Mouse (Mus musculus) midbrain, postnatal 0 days (tissue): ENCODE measurements around the gene Arid5a. TPM values are rescaled to one million over a fixed set of nuclear protein-coding genes. Genes with fewer than 3 reads are reported as not detected.
A peak's percentile ranks its signal among the peaks of the same experiment; 100 is the strongest.

Source experiments
- ATAC-seq: fragments of 200-750 bp; cut with Nextera tagmentation; 2 replicates; pipeline ENCODE4 v1.8.0; 2017; ENCODE audit warnings: moderate number of reproducible peaks, mild to moderate bottlenecking, moderate TSS enrichment, moderate library complexity; ENCODE audit not compliant: low FRiP score
- DNase-seq: peaks from one replicate; pipeline ENCODE4 v3.0.0-alpha.2; 2015; ENCODE audit warnings: low spot score
- H3K27ac ChIP-seq: fragments of 300-500 bp; sonication (generic); 2 replicates; pipeline ENCODE4 v1.5.1; 2014; ENCODE audit warnings: low read depth, mild to moderate bottlenecking, low read length, mixed read lengths
- H3K27me3 ChIP-seq: fragments of 300-500 bp; sonication (generic); 2 replicates; pipeline ENCODE4 v1.6.1; 2014; ENCODE audit warnings: low read length, control low read depth, mixed read lengths; ENCODE audit not compliant: insufficient read depth
- H3K36me3 ChIP-seq: fragments of 300-500 bp; sonication (generic); 2 replicates; pipeline ENCODE4 v1.6.1; 2014; ENCODE audit warnings: low read length, control low read depth, mixed read lengths; ENCODE audit not compliant: insufficient read depth
- H3K4me1 ChIP-seq: fragments of 300-500 bp; sonication (generic); 2 replicates; pipeline ENCODE4 v1.6.1; 2014; ENCODE audit warnings: mild to moderate bottlenecking, control low read depth, antibody characterized with exemption, low read length, mixed read lengths; ENCODE audit not compliant: insufficient read depth
- H3K4me2 ChIP-seq: fragments of 300-500 bp; sonication (generic); 2 replicates; pipeline ENCODE4 v1.6.1; 2014; ENCODE audit warnings: low read depth, mild to moderate bottlenecking, low read length, mixed read lengths; ENCODE audit not compliant: poor library complexity, severe bottlenecking
- H3K4me3 ChIP-seq: fragments of 300-500 bp; sonication (generic); 2 replicates; pipeline ENCODE4 v1.5.1; 2014; ENCODE audit warnings: low read depth, mild to moderate bottlenecking, low read length, moderate library complexity
- H3K9ac ChIP-seq: fragments of 300-500 bp; sonication (generic); replicated peaks from 2 replicates; pipeline ENCODE4 v1.6.1; 2014; ENCODE audit warnings: mild to moderate bottlenecking, low read length, moderate library complexity, mixed read lengths; ENCODE audit not compliant: poor library complexity, severe bottlenecking
- H3K9me3 ChIP-seq: fragments of 300-500 bp; sonication (generic); 2 replicates; pipeline ENCODE4 v1.6.1; 2016; ENCODE audit warnings: low read length, control low read depth
- CTCF ChIP-seq: IDR thresholded peaks from 2 replicates; pipeline ENCODE4 v1.5.1; 2016; ENCODE audit warnings: antibody characterized with exemption, mild to moderate bottlenecking
- WGBS: fragments of 180-500 bp; shearing (Covaris S2); extraction: QIAGEN DNeasy Blood & Tissue Kit; methylation state at CpG from one replicate; pipeline ENCODE4 v1.1.7; 2014; 5-methylcytosine and 5-hydroxymethylcytosine counted together
- polyA plus RNA-seq: library from polyadenylated mRNA; unstranded; fragments of >200 nt; fragmentation: Nextera tagmentation; extraction: Ambion mirVana; gene quantifications from 2 replicates; pipeline ENCODE4 v1.2.1, GENCODE M21; 2015
- total RNA-seq: library from RNA; depleted of rRNA; stranded (reverse); fragments of >200 nt; gene quantifications from 2 replicates; pipeline ENCODE4 v1.2.3, GENCODE M21; 2014

Arid5a gene
- total and polyA plus RNA-seq, 2 experiments from 2014 or later, result 3.4 to 5.4 TPM

- DNase-seq (no peak), ATAC-seq (no peak)
- H3K4me2 ChIP-seq, result no peak overlapping the region
- no peak overlapping the region for H3K27ac ChIP-seq
- 82% methylated on average over 5 of the region's 5 CpGs for WGBS
- H3K9ac ChIP-seq, result no peak overlapping the region
- H3K4me1 ChIP-seq, result no peaks in the 10 kb centered on the region
- no peaks in the 10 kb centered on the region for H3K36me3 ChIP-seq
- TF ChIP-seq CTCF, result no peak
- H3K4me3 ChIP-seq, result no peak overlapping the region
- H3K27me3 ChIP-seq, result no peaks in the 10 kb centered on the region
- no peaks in the 10 kb centered on the region for H3K9me3 ChIP-seq
Observed at GRCm38 (mm10) chr1:36272546-36272945, 35.0 kb upstream of the Arid5a start.

DNA sequence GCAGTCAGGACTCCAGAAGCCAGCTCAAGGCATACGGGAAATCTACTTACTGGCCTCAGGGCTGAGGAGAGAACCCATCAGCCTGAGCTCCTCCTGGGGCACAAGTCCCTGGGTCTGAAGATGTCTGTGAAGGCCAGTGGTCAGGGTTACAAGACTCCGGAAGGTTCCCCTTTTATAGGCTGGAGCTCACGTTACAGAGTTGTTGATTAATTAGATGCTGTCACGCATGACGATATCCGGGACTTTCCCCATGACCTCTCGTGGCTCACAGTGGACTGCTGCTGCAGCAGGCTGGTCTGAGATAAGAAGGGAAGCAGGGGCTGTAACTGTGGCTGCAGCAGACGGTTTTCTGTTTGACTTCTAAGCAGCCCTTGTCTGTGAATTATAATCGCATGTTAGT lies 34.2 kb upstream of the Arid5a start:
- TF ChIP-seq CTCF, result no peak
- H3K4me1 ChIP-seq, result no peaks in the 10 kb centered on the region

GRCm38 (mm10) chr1:36274455-36274854 lies 33.1 kb upstream of the Arid5a start, which contains the start of gene Neurl3:
Gene Neurl3, minus strand, starts transcription at chr1:36274679.
- TF ChIP-seq CTCF, result no peak
- WGBS, result 92% methylated on average over 5 of the region's 5 CpGs
- no peak within 1 kb of the TSS for H3K4me2 ChIP-seq
- no peaks in the 10 kb centered on the region for H3K27me3 ChIP-seq
- no peak for DNase-seq
- no peak within 1 kb of the TSS for H3K27ac ChIP-seq
- ATAC-seq, result no peak
- H3K4me3 ChIP-seq, result no peak within 1 kb of the TSS
- H3K36me3 ChIP-seq, result no peaks in the 10 kb centered on the region
- H3K9ac ChIP-seq, result no peak within 1 kb of the TSS
- H3K9me3 ChIP-seq, result no peaks in the 10 kb centered on the region
- H3K4me1 ChIP-seq, result no peaks in the 10 kb centered on the region

More for the DNA sequence above, 34.2 kb upstream of the Arid5a start:
- Histone ChIP-seq H3K9ac (no peak overlapping the region), H3K27me3 (no peaks in the 10 kb centered on the region), H3K36me3 (no peaks in the 10 kb centered on the region), H3K9me3 (no peaks in the 10 kb centered on the region), H3K27ac (no peak overlapping the region), H3K4me2 (no peak overlapping the region), H3K4me3 (no peak overlapping the region)
- ATAC-seq (no peak), DNase-seq (no peak)
- 43% methylated on average over 9 of the region's 9 CpGs for WGBS

DNA sequence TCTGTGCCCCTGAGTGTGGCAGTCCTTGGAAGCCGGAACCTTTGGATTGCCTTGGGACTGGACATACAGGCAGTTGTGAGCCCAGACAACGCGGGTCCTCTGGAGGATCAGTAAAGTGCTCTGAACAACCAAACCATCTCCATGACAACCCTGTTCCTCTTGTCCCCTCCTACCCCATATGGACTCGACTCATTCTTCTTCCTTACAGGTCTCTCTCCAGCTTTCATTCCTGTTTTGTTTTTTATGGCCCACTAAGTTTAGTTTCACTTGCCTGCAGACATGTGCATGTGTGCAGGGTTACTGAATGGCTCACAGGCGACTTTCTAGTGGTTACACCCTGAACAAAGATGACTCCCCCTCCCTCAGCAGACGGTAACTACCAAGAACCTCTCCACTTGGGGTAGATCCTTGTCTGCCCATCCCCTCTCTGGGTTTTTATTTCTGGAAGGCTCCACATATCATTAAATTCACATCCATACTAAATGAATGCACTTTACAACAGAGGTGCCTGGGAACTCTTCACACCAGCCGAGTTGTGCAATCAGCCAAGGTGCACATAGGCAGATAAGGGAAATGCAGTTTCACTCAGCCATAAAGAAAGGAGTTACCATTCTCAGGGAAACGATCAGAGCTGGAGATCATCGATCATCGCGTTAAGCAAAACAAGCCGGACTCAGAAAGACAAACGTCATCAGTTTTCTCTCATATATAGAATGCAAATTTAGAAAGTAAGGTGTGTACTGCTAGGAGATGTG lies 31.7 kb upstream of the Arid5a start:
- TF ChIP-seq CTCF, result no peak
- H3K36me3 ChIP-seq, result no peaks in the 10 kb centered on the region
- no peak overlapping the region for H3K4me2 ChIP-seq
- no peak for ATAC-seq
- no peaks in the 10 kb centered on the region for H3K4me1 ChIP-seq
- H3K9ac ChIP-seq, result no peak overlapping the region
- 66% methylated on average over 13 of the region's 13 CpGs for WGBS
- H3K27me3 ChIP-seq, result no peaks in the 10 kb centered on the region
- no peak overlapping the region for H3K4me3 ChIP-seq
- no peaks in the 10 kb centered on the region for H3K9me3 ChIP-seq
- DNase-seq, result no peak
- H3K27ac ChIP-seq, result no peak overlapping the region

- ATAC-seq, result no peak
Observed at GRCm38 (mm10) chr1:36277267-36278060, 30.1 kb upstream of the Arid5a start.

DNA sequence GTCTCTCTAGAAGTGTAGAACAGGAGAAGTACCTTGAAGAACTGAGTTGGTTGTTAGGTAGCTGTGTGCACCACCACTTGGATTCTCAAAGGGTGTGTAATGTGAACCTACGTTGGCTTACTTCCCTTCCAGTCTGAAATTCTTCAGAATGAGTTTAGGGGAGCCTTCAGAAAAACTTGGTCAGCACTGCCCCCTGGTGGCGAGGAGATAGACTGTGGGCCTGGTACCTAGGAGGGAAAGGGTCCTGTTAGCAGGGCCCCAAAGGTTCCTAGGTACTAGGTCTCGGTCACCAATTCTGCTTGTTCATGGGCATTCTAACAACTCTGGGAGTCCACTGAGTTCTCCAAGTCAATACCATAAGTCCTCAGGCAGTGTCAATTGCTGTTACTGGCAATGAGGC lies 28.3 kb upstream of the Arid5a start:
- 18% methylated on average over 3 of the region's 3 CpGs for WGBS
- DNase-seq (peak; percentile 69), ATAC-seq (no peak)
- H3K36me3 ChIP-seq, result no peaks in the 10 kb centered on the region
- no peak overlapping the region for H3K4me2 ChIP-seq
- H3K27me3 ChIP-seq, result no peaks in the 10 kb centered on the region
- no peak overlapping the region for H3K9ac ChIP-seq
- H3K9me3 ChIP-seq, result no peaks in the 10 kb centered on the region
- no peak overlapping the region for H3K27ac ChIP-seq
- H3K4me1 ChIP-seq, result no peaks in the 10 kb centered on the region
- peak; percentile 83 for TF ChIP-seq CTCF
- no peak overlapping the region for H3K4me3 ChIP-seq

More at GRCm38 (mm10) chr1:36277267-36278060, 30.1 kb upstream of the Arid5a start:
- WGBS, result 18% methylated on average over 7 of the region's 7 CpGs
- H3K36me3 ChIP-seq, result no peaks in the 10 kb centered on the region
- no peaks in the 10 kb centered on the region for H3K4me1 ChIP-seq
- H3K9me3 ChIP-seq, result no peaks in the 10 kb centered on the region
- H3K4me2 ChIP-seq, result no peak overlapping the region
- TF ChIP-seq CTCF, result peak; percentile 76
- no peak overlapping the region for H3K9ac ChIP-seq
- H3K27me3 ChIP-seq, result no peaks in the 10 kb centered on the region
- H3K27ac ChIP-seq, result no peak overlapping the region
- H3K4me3 ChIP-seq, result no peak overlapping the region
- DNase-seq, result peak; percentile 31
